Mouse (Mus musculus): ENCODE measurements around the gene Mospd3. TPM values are rescaled to one million over a fixed set of nuclear protein-coding genes. Genes with fewer than 3 reads are reported as not detected.
A peak's percentile ranks its signal among the peaks of the same experiment; 100 is the strongest.

Mospd3 gene
- polyA plus RNA-seq (2021): 65.4 TPM

DNA sequence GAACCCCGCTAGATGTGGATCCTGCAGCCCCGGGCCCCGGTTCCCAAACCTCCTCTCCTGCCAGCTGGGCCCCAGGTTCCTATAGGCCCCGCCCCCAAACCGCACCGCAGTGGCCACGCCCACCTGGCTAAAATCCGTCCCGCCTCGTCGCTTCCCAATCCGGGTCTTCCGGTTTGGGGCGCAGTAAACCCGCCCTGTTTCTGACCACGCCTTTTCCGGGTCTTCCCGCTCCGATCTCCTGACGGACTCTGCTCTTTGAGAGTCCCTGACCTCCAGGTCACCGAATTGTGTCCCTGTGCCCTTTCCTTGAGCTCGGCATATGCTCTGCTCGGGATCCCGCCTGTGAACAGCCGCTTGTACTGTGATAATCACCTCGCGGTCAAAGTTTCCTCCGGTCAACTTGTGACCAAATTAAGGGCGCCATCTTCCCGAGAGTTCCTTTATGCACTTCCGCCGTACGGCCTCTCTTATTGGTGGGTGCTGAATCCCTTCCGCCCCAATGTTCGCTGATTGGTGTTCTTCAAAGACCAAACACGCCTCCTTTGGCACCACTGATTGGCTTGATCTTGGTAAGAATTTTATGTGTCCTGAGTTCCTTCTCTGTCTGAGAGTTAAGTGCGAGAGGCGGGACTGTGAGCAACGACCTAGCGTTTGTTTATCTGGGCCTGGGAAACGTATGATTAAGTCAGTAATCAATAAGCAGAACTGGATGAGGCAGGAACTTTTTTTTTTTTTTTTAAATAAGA, at the start of gene Mospd3:
Mospd3 (minus strand) TSS at position 440 of the 746 bp plus-strand sequence.
- in situ Hi-C loops (cut with MboI; ENCODE audit: low pct_unique_long_range_greater_than_20kb): loop anchor here (5.0 kb wide), 2 partner anchors 52 to 68 kb away; partner anchors contain the start of genes Epo and Gnb2
- TF ChIP-seq CTCF (IDR thresholded peaks at IDR 0.05): no peak
- no peaks in the 10 kb centered on the region for H3K27me3 ChIP-seq
- peak; percentile 95 for DNase-seq (ENCODE audit: low read depth, low spot score)
- ChIA-PET CTCF (interaction anchor here (0.6 to 1.8 kb wide), 4 partner anchors 49 to 1720 kb away, joined by 3 to 5 read pairs (median 4); partner anchors contain the start of gene Pop7), POLR2A (interaction anchor here (0.9 to 2.3 kb wide), 7 partner anchors 9 to 98 kb away, joined by 3 to 8 read pairs (median 4); partner anchors contain the start of genes Epo, Pcolce and Pop7)
- peak; percentile 89 for ATAC-seq

DNA sequence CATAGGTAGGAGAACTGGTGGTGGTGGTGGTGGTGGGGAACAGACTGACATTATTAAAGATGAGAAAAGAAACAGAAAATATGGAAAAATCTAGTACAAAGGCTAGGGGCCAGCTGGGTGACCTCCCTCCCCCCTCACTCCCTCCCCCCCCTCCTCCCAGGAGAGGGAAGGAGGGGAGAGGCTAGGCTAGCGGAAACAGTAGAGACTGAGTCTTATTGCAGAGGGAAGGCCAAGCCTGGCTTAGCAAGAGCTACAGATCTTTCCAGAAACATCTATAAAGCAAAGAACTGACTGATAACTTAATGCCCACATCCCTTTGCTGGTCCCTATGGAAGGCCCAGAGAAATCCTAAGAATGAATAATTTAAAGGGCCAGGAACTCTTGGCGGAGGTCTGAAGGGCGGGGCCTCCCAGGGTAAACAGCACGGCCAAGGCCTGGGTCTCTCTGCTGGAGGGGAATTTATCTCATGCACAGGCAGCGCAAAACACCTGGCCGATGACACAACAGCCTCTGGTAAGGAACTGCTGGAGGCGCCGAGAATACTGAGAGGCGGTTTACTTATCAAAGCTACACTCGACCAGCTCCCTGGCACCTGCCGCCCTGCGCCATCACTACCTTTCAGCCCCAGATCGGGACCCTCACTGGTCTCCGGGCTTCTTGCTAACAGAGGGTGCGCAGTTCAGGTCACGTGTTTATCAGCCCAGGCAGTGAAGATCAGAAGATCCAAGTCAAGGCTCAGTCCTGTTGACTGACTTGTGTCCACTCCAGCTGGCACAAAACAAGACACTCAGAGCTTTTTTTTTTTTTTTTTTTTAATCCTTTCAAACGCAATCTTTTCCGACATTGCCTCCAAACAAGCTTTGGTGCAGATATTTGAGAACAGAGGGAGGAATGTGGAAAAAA, 49.1 kb upstream of the Mospd3 start:
- in situ Hi-C loops (cut with MboI; ENCODE audit: low pct_unique_long_range_greater_than_20kb): loop anchor here (5.0 kb wide), 3 partner anchors 48 to 118 kb away; partner anchors contain the start of genes Epo, Gnb2 and Mospd3
- POLR2A ChIA-PET: interaction anchor here (0.6 to 1.8 kb wide), 5 partner anchors 14 to 98 kb away, joined by 3 to 8 read pairs (median 3); no protein-coding TSS in a partner anchor
- no peaks in the 10 kb centered on the region for H3K27me3 ChIP-seq
- CTCF ChIA-PET: interaction anchor here (1.1 to 1.7 kb wide), 4 partner anchors 16 to 50 kb away, joined by 3 to 5 read pairs (median 4); partner anchors contain the start of genes Agfg2 and Mospd3
- TF ChIP-seq CTCF (IDR thresholded peaks at IDR 0.05): no peak
- no peak for ATAC-seq
- DNase-seq (ENCODE audit: low read depth, low spot score): no peak

DNA sequence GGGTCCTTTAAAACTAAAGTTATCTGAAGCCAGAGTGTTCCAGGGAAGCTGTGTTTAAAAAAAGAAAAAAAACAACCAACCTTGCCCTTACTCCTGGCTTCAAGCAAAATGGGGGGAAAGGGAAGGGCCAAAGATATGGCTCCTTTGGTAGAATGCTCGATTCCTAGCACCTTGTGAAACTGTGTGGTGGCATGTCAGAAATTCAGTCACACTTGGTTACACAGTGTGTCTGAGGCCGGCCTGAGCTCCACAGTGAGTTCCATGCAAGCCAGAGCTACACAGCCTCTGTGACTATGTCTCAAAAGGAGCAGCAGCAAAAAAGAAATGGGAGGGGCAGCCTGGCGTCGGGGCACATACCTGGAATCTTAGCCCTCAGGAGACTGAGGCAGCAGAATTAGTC, 48.4 kb upstream of the Mospd3 start:
- peak; percentile 49 for ATAC-seq
- CTCF ChIA-PET: interaction anchor here (1.1 to 1.7 kb wide), 4 partner anchors 16 to 49 kb away, joined by 3 to 5 read pairs (median 4); partner anchors contain the start of genes Agfg2 and Mospd3

DNA sequence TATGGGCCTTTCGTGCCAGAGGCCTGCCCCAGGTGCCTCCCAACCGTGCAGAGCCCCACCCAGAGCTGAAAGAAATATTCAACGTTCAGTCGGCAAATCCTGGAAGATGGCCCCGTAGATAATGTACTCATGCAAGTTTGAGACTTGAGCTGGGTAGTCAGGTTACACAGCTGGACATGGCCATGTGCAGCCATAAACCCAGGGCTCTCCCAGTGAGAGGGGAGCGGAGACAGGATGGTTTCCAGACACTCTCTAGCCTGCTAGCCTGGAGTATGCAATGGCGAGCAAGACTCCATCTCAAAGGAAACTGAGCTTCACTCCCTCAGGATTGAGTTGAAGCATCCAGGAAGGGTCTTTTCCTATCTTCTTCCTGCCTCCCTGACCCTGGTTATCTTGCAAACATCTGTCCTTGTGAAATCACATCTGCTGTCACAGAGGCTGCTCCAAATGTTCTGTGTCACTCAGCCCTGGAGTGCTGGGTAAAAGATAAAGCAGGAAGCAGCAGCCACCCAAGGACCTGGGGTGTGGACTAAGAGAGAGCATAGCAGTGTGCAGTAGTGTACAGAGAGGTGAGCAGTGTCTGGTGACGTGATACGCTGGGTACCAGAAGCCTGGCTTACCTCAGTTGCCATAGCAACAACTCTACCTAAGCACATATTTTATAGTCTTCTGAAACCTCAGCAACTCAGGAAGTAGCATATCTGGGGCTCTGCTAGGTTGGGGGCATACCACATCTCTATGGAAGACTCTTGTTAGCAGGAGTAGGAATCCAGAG, 47.2 kb upstream of the Mospd3 start:
- no peaks in the 10 kb centered on the region for H3K27me3 ChIP-seq
- in situ Hi-C loops (cut with MboI; ENCODE audit: low pct_unique_long_range_greater_than_20kb): no loop called here
- DNase-seq (ENCODE audit: low read depth, low spot score): no peak
- ChIA-PET POLR2A (interaction anchor here (0.8 to 1.8 kb wide), 2 partner anchors 12 to 75 kb away, joined by 3 to 8 read pairs; no protein-coding TSS in a partner anchor), CTCF (interaction anchor here (0.7 to 1.7 kb wide), 2 partner anchors 36 to 37 kb away, joined by 3 read pairs; partner anchors contain the start of gene Agfg2)
- no peak for ATAC-seq
- no peak for TF ChIP-seq CTCF (IDR thresholded peaks at IDR 0.05)

More for the DNA sequence above, 48.4 kb upstream of the Mospd3 start:
- TF ChIP-seq CTCF (IDR thresholded peaks at IDR 0.05): no peak
- POLR2A ChIA-PET: interaction anchor here (0.6 to 1.8 kb wide), 3 partner anchors 13 to 40 kb away, joined by 3 to 8 read pairs (median 3); no protein-coding TSS in a partner anchor
- no peaks in the 10 kb centered on the region for H3K27me3 ChIP-seq
- no peak for DNase-seq (ENCODE audit: low read depth, low spot score)
- in situ Hi-C loops (cut with MboI; ENCODE audit: low pct_unique_long_range_greater_than_20kb): no loop called here

DNA sequence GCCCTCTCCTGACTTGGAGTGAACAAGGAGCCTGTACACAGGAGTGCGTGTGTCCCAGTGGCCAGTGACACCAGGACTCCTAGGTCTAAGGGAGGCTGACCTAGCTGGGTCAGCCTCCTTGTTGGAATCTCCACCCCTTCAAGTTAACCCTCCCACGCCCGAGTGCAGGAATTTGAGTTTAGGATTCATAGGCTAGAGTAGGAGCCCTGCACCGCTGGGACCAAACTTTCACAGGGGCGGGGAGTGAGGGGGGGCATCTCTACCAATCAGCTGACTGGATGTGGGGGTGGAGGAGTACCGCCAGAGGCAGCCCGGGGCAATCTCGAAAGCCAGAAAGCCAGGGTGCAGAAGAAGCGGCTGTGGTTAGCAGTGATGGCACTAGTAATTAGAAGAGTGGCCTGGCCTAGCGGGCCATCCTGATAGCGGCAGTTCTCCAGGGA, 44.8 kb upstream of the Mospd3 start, which contains the start of gene Irs3:
Irs3 (minus strand) TSS at position 63 of the 440 bp plus-strand sequence.
- POLR2A ChIA-PET: interaction anchor here (1.1 to 1.8 kb wide), 2 partner anchors 15 to 114 kb away, joined by 3 to 5 read pairs; no protein-coding TSS in a partner anchor

DNA sequence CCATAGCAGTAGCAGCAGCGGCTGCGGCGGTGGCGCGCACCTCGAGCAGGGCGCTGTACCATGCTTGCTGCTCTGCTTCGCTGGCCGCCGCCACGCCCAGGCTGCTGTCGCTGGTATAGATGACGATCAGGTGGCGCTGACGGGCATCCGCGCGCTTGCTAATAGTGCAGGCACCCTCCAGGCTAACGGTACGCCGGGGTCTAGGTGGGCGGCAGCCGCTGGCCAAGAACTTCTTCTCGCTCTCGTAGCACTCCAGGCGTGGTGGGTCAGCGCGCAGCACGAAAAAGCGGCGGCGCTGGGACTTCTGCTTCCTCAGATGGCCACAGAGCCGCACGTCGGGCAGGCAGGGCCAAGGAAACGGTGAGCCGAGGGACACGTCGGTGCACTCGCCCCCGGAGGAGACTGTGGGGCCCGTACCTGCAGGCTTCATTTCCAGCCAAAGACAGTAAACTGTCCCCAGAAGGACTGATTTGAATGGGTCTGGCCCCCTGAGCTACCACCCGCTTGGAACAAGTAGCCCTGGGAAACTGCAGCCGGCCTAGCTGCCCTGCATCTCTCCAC, 44.3 kb upstream of the Mospd3 start:
- DNase-seq (ENCODE audit: low read depth, low spot score) (no peak), ATAC-seq (no peak)
- no peak for TF ChIP-seq CTCF (IDR thresholded peaks at IDR 0.05)
- POLR2A ChIA-PET: interaction anchor here (1.1 kb wide), 1 partner anchor 14 kb away, joined by 3 read pairs; no protein-coding TSS in a partner anchor
- in situ Hi-C loops (cut with MboI; ENCODE audit: low pct_unique_long_range_greater_than_20kb): no loop called here
- no peaks in the 10 kb centered on the region for H3K27me3 ChIP-seq
- CTCF ChIA-PET: no interaction called here

More for the DNA sequence above, 44.8 kb upstream of the Mospd3 start, which contains the start of gene Irs3:
- no peak for TF ChIP-seq CTCF (IDR thresholded peaks at IDR 0.05)
- no peaks in the 10 kb centered on the region for H3K27me3 ChIP-seq
- no peak for DNase-seq (ENCODE audit: low read depth, low spot score)
- CTCF ChIA-PET: no interaction called here
- in situ Hi-C loops (cut with MboI; ENCODE audit: low pct_unique_long_range_greater_than_20kb): no loop called here
- no peak for ATAC-seq

DNA sequence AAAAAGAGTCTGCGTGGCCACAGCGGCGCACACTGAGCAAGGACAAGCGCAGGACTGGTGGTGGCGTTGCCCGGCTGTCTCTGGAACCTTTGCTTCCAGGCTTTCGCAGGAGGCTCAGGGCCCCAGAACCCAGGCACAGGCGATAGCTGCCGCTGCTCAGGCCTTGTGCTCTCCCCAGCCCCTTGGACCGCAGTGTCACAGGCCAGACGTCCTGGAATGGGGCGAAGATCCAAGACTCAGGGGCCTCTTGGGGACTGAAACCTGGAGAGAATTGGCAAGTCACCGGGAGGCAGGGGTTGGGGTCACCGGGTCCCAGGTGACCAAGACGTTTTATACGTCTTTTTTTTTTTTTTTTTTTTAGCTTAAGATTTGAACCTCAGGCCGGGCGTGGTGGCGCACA, 43.6 kb upstream of the Mospd3 start:
- H3K27me3 ChIP-seq: no peaks in the 10 kb centered on the region
- no peak for DNase-seq (ENCODE audit: low read depth, low spot score)
- in situ Hi-C loops (cut with MboI; ENCODE audit: low pct_unique_long_range_greater_than_20kb): no loop called here
- no peak for TF ChIP-seq CTCF (IDR thresholded peaks at IDR 0.05)
- ChIA-PET POLR2A (interaction anchor here (1.1 kb wide), 1 partner anchor 14 kb away, joined by 3 read pairs; no protein-coding TSS in a partner anchor), CTCF (interaction anchor here (1.4 to 3.2 kb wide), 3 partner anchors 8 to 115 kb away, joined by 3 to 13 read pairs (median 5); no protein-coding TSS in a partner anchor)
- ATAC-seq: no peak

DNA sequence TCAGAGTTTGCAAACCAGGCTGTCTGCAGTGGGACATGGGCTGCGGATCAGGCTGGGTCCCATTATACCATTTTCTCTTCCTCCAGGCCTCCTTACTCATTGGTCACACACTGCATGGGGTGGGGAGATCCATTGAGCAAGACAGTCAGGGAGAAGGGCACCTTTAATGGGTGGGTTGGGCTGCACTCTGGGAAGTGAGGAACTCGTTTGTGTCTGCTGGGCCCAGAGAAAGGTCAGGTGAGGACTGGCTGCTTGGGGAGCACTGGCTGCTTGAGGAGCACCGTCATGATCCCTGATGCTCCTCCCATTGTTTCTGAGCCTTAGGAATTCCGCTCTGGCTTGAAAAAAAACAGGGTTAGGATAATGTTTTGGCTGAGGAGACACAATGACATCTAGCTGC, 42.0 kb upstream of the Mospd3 start:
- POLR2A ChIA-PET: interaction anchor here (1.0 to 1.6 kb wide), 2 partner anchors 9 to 10 kb away, joined by 3 to 5 read pairs; no protein-coding TSS in a partner anchor
- H3K27me3 ChIP-seq: no peaks in the 10 kb centered on the region
- ATAC-seq: no peak

DNA sequence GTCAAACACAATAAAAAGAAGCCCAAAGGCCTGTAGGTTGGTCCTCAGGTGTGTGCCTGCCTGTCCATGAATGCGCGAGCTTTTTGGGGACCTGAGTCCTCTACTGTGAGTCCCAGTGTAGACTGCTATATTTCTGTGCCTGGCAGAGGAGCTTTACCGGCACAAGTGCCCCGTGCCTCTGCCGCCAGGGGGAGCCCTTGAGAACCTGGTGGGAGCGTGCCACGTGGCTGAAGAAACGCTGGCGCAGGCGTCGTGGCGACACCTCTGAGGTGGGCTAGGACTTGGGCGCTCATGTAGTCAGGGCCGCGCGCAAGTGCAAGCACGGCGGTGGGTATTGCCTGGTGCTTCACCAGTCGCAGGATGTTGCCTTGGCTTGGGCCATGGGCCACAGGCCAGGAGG, 40.2 kb upstream of the Mospd3 start, which contains the start of gene Sap25:
Sap25 (plus strand) TSS at position 281 of the 400 bp plus-strand sequence.
- ChIA-PET CTCF (no interaction called here), POLR2A (no interaction called here)
- in situ Hi-C loops (cut with MboI; ENCODE audit: low pct_unique_long_range_greater_than_20kb): no loop called here
- DNase-seq (ENCODE audit: low read depth, low spot score) (no peak), ATAC-seq (no peak)
- no peaks in the 10 kb centered on the region for H3K27me3 ChIP-seq
- TF ChIP-seq CTCF (IDR thresholded peaks at IDR 0.05): no peak

More for the DNA sequence above, 42.0 kb upstream of the Mospd3 start:
- no peak for TF ChIP-seq CTCF (IDR thresholded peaks at IDR 0.05)
- no peak for DNase-seq (ENCODE audit: low read depth, low spot score)
- in situ Hi-C loops (cut with MboI; ENCODE audit: low pct_unique_long_range_greater_than_20kb): no loop called here
- CTCF ChIA-PET: interaction anchor here (1.9 to 3.2 kb wide), 2 partner anchors 9 to 12 kb away, joined by 5 to 13 read pairs; no protein-coding TSS in a partner anchor

All from Patski (cell line).